Mouse (Mus musculus) cortical plate, adult 2 months (tissue): Measurements from ENCODE around the gene Zswim8.

Experiments used
- CTCF ChIP-seq: fragments of 200-500 bp; IDR thresholded peaks from 2 replicates; pipeline ENCODE4 v1.5.1; 2011; ENCODE audit warnings: mild to moderate bottlenecking, control low read depth, low read length; ENCODE audit not compliant: insufficient read depth; ENCODE audit errors: extremely low read depth
- POLR2A ChIP-seq: fragments of 200-500 bp; IDR thresholded peaks from 2 replicates; pipeline ENCODE4 v1.6.1; 2011; ENCODE audit warnings: mild to moderate bottlenecking, low read length, control low read depth; ENCODE audit not compliant: insufficient read depth; ENCODE audit errors: extremely low read depth

DNA sequence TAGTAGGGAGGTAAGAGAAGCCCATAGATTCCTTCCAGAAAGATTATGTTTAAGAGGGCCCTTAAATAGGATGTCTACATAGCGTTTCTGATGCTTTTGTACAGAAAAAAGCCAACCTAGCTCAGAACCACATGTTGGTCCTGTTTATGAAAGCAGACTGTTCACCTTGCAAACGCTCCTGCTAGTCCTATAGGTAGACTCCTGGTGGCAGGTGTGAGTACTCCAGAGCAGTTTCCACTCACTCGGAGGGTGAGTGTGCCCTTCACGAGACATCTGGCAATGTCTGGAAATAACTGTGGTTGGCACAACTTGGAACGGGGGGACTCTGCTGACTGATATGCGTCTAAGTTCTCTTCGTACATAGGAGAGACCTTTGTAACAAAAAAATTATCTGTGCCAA is 60.6 kb downstream of the Zswim8 start:
- TF ChIP-seq CTCF (no peak), POLR2A (no peak)
